Mouse (Mus musculus) macrophage (primary cell): Measurements from ENCODE around the gene Cog8. TPM values are rescaled to one million over a fixed set of nuclear protein-coding genes. Genes with fewer than 3 reads are reported as not detected.
"Not testable (repeated sequence)": the region's sequence is repeated elsewhere in the genome, so short reads cannot be mapped to it uniquely, and the experiment has no call there.

Experiments
- H3K27ac ChIP-seq: fragments of 350-480 bp; formaldehyde crosslinking; 2 replicates; pipeline ENCODE4 v1.9.0; 2021
- H3K36me3 ChIP-seq: fragments of 350-480 bp; formaldehyde crosslinking; 2 replicates; pipeline ENCODE4 v1.9.0; 2021; ENCODE audit errors: inconsistent target
- H3K4me3 ChIP-seq: fragments of 350-480 bp; formaldehyde crosslinking; 2 replicates; pipeline ENCODE4 v1.9.0; 2021; ENCODE audit errors: inconsistent target
- H3K79me2 ChIP-seq: fragments of 350-480 bp; formaldehyde crosslinking; 2 replicates; pipeline ENCODE4 v1.9.0; 2021; ENCODE audit errors: inconsistent target
- WGBS: methylation state at CpG from one replicate; pipeline ENCODE4 v1.1.7; 2026; ENCODE audit warnings: inconsistent platforms; ENCODE audit not compliant: missing documents; 5-methylcytosine and 5-hydroxymethylcytosine counted together
- polyA plus RNA-seq: library from polyadenylated mRNA; stranded (reverse); fragments of 250-400 nt; gene quantifications from 3 replicates; pipeline ENCODE4 v1.2.4, GENCODE M21; 2018; ENCODE audit warnings: inconsistent platforms

Cog8 gene
- polyA plus RNA-seq, 1 experiment from 2014 or later: 19.3 TPM

- 64% methylated on average over 16 of the region's 17 CpGs for WGBS
- no peaks in the 10 kb centered on the region for H3K36me3 ChIP-seq
- no peak within 1 kb of the TSS for H3K4me3 ChIP-seq
These were observed 9.3 kb upstream of the Cog8 start, which contains the start of gene Tmed6 for GRCm38 (mm10) chr8:107065511-107066496. Gene Tmed6, minus strand, starts transcription at chr8:107065644.

GRCm38 (mm10) chr8:107062613-107063012, 6.1 kb upstream of the Cog8 start:
- H3K27ac ChIP-seq: no peak overlapping the region
- peaks cover 10% of the 10 kb centered on the region for H3K79me2 ChIP-seq
- H3K4me3 ChIP-seq: no peak overlapping the region
- H3K36me3 ChIP-seq: 0 out of 2 replicates have a peak, but pooled peaks cover 9% of the 10 kb centered on the region
- WGBS: 91% methylated on average over 1 of the region's 1 CpGs

More at GRCm38 (mm10) chr8:107065511-107066496, 9.3 kb upstream of the Cog8 start, which contains the start of gene Tmed6:
- H3K27ac ChIP-seq: no peak within 1 kb of the TSS
- H3K79me2 ChIP-seq: no peaks in the 10 kb centered on the region

GRCm38 (mm10) chr8:107056973-107057369, 482 bp upstream of the Cog8 start:
- Histone ChIP-seq H3K36me3 (peaks cover 24% of the 10 kb centered on the region), H3K79me2 (peaks cover 60% of the 10 kb centered on the region), H3K27ac (peak overlapping the region; percentile 36), H3K4me3 (peak overlapping the region; percentile 92)
- WGBS: under 1% methylated on average over 33 of the region's 33 CpGs

- peaks cover 19% of the 10 kb centered on the region for H3K36me3 ChIP-seq
These were observed 4.4 kb downstream of the Cog8 start for GRCm38 (mm10) chr8:107052046-107052445.

GRCm38 (mm10) chr8:107049480-107049879, 7.0 kb downstream of the Cog8 start:
- no peak overlapping the region for H3K27ac ChIP-seq
- WGBS: 82% methylated on average over 4 of the region's 4 CpGs
- peak overlapping the region; percentile 44 for H3K4me3 ChIP-seq
- peaks cover 74% of the 10 kb centered on the region for H3K79me2 ChIP-seq
- H3K36me3 ChIP-seq: peaks cover 41% of the 10 kb centered on the region

More at GRCm38 (mm10) chr8:107052046-107052445, 4.4 kb downstream of the Cog8 start:
- Histone ChIP-seq H3K79me2 (peaks cover 75% of the 10 kb centered on the region), H3K4me3 (no peak overlapping the region), H3K27ac (no peak overlapping the region)
- WGBS: 93% methylated on average over 8 of the region's 8 CpGs

- Histone ChIP-seq H3K79me2 (peaks cover 62% of the 10 kb centered on the region), H3K27ac (peak within 1 kb of the TSS; percentile 43), H3K36me3 (peaks cover 51% of the 10 kb centered on the region), H3K4me3 (peak within 1 kb of the TSS; percentile 60)
- under 1% methylated on average over 77 of the region's 87 CpGs for WGBS
These were observed 8.2 kb downstream of the Cog8 start, which contains the start of gene Pdf for GRCm38 (mm10) chr8:107048061-107048941. Gene Pdf, minus strand, starts transcription at chr8:107048614.

- no peak overlapping the region for H3K27ac ChIP-seq
- peaks cover 51% of the 10 kb centered on the region for H3K36me3 ChIP-seq
- 64% methylated on average over 5 of the region's 5 CpGs for WGBS
- peaks cover 49% of the 10 kb centered on the region for H3K79me2 ChIP-seq
- no peak overlapping the region for H3K4me3 ChIP-seq
These were observed 9.5 kb downstream of the Cog8 start for GRCm38 (mm10) chr8:107046976-107047375.

GRCm38 (mm10) chr8:107045478-107045877, 11.0 kb downstream of the Cog8 start:
- WGBS: 88% methylated on average over 6 of the region's 6 CpGs
- Histone ChIP-seq H3K79me2 (peaks cover 34% of the 10 kb centered on the region), H3K36me3 (peaks cover 60% of the 10 kb centered on the region)

GRCm38 (mm10) chr8:107040632-107041031, 15.9 kb downstream of the Cog8 start:
- 45% methylated on average over 7 of the region's 7 CpGs for WGBS

More at GRCm38 (mm10) chr8:107045478-107045877, 11.0 kb downstream of the Cog8 start:
- H3K4me3 ChIP-seq: no peak overlapping the region
- no peak overlapping the region for H3K27ac ChIP-seq

GRCm38 (mm10) chr8:107036626-107037025, 19.9 kb downstream of the Cog8 start:
- 86% methylated on average over 8 of the region's 8 CpGs for WGBS
- H3K79me2 ChIP-seq: peaks cover 44% of the 10 kb centered on the region
- no peak overlapping the region for H3K4me3 ChIP-seq
- H3K27ac ChIP-seq: no peak overlapping the region
- H3K36me3 ChIP-seq: peaks cover 26% of the 10 kb centered on the region

More at GRCm38 (mm10) chr8:107040632-107041031, 15.9 kb downstream of the Cog8 start:
- Histone ChIP-seq H3K4me3 (no peak overlapping the region), H3K79me2 (peaks cover 8% of the 10 kb centered on the region; the same call in 1 of the 2 replicates), H3K36me3 (peaks cover 66% of the 10 kb centered on the region), H3K27ac (no peak overlapping the region)

- Histone ChIP-seq H3K36me3 (peaks cover 17% of the 10 kb centered on the region), H3K79me2 (peaks cover 44% of the 10 kb centered on the region), H3K27ac (no peak overlapping the region), H3K4me3 (no peak overlapping the region)
- 100% methylated on average over 3 of the region's 3 CpGs for WGBS
These were observed 20.8 kb downstream of the Cog8 start for GRCm38 (mm10) chr8:107035641-107036040.

- H3K4me3 ChIP-seq: not testable (repeated sequence)
- WGBS: 86% methylated on average over 2 of the region's 2 CpGs
- peaks cover 11% of the 10 kb centered on the region for H3K36me3 ChIP-seq
These were observed 22.9 kb downstream of the Cog8 start for GRCm38 (mm10) chr8:107033609-107034008.

GRCm38 (mm10) chr8:107031577-107032090, 24.9 kb downstream of the Cog8 start:
- 1% methylated on average over 40 of the region's 40 CpGs for WGBS
- peaks cover 3% of the 10 kb centered on the region; the same call in 1 of the 2 replicates for H3K36me3 ChIP-seq
- H3K4me3 ChIP-seq: peak overlapping the region; percentile 54
- H3K79me2 ChIP-seq: peaks cover 44% of the 10 kb centered on the region
- H3K27ac ChIP-seq: no peak overlapping the region

More at GRCm38 (mm10) chr8:107033609-107034008, 22.9 kb downstream of the Cog8 start:
- not testable (repeated sequence) for H3K27ac ChIP-seq
- peaks cover 44% of the 10 kb centered on the region for H3K79me2 ChIP-seq
